Mouse (Mus musculus): ENCODE data around the gene Zcchc2.

DNA sequence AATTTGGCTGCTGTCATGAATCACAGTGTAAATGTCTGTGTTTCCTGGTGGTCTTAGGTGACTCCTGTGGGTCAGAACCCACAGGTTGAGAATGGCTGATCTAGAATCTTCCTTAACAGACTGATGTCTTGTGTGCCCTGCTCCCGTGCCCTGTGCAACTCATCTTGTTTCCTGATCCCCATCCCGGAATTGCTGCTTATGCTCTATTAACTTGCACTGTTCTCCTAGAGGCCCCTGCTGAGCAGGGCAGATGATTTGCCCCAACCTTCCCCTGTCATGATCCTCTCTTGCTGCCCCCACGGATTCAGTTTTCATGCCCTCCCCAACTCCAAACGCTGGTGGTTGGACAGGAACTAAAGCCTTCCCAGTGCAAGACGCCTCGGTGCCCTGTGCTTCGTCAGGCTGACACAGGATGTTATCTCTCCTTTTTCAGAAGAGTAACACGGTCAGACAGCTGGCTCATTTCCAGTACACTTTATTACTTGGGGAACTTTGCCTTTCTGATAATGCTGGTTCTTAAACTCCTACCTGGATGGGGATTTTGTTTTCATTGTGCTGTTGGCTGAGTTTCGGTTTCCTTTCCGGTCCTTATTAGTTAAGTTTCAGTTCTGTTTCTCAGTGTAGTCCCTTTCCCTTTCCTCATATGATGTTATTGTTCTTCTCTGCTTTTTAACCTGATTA lies 18.6 kb upstream of the Zcchc2 start:
- TF ChIP-seq GATA1 (IDR thresholded peaks at IDR 0.05; ENCODE audit: borderline replicate concordance, low read length) (no peak), FLI1 (IDR thresholded peaks at IDR 0.05; ENCODE audit: low read length) (no peak)

Measured in megakaryocyte, embryonic 14.5 days (primary cell).